Mouse (Mus musculus): ENCODE measurements around the gene Tnfrsf1a.
"Not testable (repeated sequence)": the region's sequence is repeated elsewhere in the genome, so short reads cannot be mapped to it uniquely, and the experiment has no call there.

Tnfrsf1a gene

DNA sequence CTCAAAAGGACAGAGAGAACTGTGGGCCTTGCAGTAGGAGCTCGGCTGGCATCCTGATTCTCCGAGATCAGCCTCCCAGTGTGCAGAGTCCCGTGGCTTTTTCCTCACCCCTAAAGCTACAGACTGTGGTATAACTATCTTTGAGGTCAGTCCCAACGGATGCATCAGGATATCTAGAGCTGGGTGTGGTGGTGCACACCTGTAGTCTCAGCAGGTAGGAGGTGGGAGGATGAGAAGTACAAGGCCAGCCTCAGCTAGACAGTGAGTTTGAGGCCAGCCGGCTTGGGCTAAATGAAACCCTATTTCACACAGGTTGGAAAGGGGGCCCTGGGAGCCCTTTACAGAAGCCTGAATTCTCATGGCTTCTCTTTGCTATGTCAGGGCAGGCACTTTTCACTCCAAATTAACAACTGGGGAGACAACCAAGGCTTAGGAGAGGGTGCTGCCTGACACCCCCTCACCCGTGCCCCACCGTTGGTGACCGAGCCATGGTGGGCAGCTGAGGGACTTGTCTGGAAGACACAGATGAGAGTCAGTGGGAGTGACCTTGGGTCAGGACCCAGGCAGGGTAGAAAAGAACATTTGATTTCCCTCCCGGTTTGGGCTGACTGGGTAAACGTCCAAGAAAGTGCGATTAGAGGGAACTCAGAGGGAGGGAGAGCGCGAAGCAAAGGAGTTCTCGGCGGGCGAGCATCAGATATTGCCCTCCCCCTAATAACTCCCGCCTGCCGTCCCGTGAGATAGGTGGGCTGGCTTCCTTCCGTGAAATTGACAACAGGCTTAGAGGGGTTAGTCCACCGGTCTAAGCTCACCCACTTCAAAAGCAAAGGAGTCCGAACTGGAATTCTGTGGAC lies at the start of gene Tnfrsf1a:
Gene Tnfrsf1a (plus strand): TSS at position 642 of the 854 bp plus-strand sequence.
- DNase-seq (ENCODE audit: low read depth, low spot score) = no peak

DNA sequence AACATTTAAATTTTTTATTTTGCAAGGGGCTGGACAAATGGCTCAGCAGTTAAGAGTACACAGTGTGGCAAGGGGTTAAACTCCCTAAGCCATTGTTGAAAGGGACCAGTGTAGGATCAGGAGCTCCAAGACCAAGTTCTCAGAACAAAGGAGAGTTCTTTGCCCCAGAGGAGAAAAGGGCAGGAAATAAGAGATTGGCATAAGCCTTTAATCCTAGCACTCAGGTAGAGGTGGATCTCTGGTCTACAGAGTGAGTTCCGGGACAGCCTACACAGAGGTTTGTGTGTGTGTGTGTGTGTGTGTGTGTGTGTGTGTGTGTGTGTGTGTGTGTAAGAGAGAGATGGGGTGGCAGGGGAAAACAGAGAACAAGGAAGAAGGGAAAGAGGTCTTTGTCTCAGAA lies 48.2 kb upstream of the Tnfrsf1a start:
- no peak for DNase-seq (ENCODE audit: low read depth, low spot score)

DNA sequence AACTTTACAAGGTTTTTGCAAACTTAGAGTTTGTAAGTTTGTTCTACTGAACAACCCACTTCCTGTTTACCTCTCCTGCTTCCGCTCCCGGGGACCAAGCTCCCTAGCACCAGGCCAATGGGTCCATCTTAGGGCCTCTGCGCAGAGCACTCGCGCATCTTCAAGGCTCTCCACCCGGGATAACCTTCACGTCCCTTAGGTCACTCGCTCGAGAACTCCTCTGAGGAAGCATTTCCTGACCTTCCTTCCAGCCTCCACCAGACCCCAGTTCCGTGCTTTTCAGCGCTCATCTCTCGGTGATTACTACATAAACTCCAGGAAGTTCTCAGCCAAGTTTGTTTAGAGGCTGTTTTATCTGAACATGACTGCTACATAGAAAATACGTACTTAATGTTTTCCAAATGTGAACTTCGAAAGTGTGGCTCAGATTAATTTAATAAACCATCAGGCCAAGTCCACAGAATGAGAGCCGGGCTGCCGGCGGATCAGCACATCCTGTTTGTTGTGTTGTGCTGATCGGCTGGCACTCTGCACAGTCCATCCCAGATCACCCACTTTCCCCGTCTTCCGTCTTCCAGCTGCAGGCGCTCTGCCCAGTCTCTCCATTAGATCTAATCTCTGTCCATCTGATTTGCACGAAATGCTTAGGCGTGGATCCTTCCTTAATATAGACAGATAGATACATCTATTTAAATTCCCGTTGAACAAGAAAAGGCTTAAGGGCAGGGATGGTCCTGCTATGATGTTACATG lies 46.8 kb upstream of the Tnfrsf1a start:
- no peak for DNase-seq (ENCODE audit: low read depth, low spot score)

DNA sequence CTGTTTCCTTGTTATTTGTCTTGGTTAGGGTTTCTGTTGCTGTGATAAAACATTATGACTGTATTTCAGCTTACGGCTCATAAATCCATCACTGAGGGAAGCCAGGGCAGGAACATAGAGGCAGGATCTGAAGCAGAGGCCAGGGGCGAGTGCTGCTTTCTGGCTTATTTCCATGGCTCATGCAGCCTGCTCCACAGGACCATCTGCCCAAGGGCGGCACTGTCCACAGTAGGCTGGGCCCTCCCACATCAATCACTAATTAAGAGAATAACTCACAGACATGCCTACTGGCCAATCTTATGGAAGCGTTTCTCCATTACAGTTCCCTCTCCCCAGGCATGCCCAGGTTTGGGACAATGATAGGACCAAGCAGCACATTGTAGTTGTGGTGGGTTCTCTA lies 45.9 kb upstream of the Tnfrsf1a start:
- DNase-seq (ENCODE audit: low read depth, low spot score) = no peak

DNA sequence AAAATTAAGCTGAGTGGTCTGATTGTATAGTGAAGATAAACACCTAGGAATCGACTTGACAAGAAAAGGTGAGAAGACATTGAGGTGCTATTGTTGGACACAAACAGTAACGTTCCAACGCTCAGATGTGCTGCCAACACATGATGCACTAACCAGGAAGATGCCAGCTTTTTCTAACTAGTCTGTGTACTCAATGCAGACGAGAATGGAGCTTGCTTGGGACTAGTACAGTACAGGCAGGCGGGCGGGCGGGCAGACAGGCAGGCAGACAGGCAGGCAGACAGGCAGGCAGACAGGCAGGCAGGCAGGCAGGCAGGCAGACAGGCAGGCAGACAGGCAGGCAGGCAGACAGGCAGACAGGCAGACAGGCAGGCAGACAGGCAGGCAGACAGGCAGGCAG lies 44.8 kb upstream of the Tnfrsf1a start:
- not testable (repeated sequence) for DNase-seq (ENCODE audit: low read depth, low spot score)

DNA sequence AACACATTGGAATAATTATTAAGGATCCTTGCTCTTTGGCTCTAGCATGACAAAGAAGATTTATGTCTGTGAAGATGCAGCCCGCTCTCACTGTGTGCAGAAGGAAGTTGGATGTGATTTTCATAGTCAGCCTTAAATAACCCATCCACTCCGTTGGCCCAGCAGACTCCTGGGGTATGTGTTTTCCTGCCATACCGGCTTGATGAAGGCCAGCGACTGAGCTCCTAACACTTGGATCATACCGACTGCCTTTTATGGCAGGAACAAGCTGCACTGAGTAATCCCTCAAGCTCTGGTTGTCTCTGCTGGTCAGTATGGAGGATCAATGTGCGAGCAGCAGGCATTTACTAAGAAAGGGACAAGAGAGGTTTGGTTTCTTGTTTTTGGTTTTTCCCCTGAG lies 43.7 kb upstream of the Tnfrsf1a start:
- no peak for DNase-seq (ENCODE audit: low read depth, low spot score)

DNA sequence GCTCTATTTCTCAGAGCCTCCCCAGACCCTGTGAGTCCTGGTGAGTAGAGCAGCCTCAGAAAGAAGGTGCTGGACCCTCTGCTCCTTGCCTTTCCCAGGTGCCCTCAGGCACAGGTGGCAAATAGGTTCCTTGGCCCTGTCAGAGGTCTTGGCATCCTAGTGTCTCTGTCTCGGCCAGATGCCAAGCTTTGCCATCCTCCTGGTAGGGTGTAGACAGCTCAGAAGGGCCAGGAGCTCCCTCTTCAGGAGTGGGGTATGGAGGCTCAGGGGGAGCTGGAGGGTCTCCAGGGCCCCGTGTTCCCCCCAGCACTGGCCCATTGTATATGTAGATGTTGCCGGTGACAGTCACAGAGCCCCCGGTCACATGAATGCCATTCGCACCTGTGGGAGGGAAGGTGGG lies 42.1 kb upstream of the Tnfrsf1a start:
- no peak for DNase-seq (ENCODE audit: low read depth, low spot score)

DNA sequence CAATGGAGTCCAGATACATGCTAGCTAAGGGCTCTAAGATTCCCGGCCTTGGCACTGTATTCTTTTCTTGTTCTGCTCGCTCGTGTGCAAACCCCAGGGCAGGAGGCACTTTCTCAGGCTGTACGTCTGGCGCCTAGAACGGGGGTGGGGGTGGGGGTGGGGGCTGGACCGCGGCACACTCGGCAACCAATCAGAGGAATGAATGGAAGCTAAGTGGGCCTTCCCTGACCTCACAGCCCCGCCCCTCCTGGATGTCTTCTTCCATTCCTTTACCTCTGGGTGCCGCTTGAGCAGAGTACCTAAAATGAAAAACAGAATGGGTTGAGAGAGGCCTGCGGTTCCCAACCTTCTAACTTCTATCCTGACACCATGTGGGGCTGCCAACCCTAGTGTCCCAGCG lies 40.2 kb upstream of the Tnfrsf1a start:
- DNase-seq (ENCODE audit: low read depth, low spot score) = no peak

DNA sequence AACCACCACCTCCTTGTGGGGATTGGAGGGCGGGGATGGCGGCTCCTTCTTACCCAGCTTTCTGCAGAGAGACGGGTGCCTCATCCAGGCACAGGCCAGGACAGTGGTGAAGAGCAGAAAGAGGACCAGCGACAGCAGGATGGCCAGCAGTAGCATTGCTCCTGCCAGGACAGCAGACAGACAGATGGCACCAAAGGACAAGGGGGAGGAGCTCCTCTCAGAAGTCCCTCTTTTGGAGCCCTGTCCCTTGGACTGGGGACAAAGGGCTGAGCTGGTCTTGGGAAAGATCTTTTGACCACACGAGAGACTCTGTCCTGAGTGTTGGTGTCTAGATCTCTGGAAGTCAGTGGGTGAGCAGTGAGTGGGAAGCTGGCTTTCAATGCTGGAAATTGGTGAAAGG lies 39.8 kb upstream of the Tnfrsf1a start:
- no peak for DNase-seq (ENCODE audit: low read depth, low spot score)

DNA sequence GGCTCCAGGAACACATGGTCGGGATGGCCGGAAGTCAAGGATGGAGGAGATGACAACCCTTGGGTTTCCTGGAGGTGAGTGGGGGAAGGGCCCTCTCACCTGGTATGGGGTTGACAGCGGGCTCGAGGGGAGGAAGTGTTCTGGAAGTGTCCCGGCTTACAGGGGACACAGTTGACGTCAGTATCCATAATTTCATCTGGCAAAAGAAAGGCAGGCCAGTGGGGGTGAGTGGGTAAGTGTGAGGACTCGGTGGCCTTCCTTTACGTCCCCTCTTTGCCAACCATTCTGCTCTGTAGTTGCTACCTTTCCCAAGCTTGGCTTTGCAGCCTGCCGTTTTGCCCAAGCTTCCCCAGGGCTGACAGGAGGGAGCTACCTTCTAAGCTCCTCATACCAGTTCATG lies 37.0 kb upstream of the Tnfrsf1a start:
- no peak for DNase-seq (ENCODE audit: low read depth, low spot score)

DNA sequence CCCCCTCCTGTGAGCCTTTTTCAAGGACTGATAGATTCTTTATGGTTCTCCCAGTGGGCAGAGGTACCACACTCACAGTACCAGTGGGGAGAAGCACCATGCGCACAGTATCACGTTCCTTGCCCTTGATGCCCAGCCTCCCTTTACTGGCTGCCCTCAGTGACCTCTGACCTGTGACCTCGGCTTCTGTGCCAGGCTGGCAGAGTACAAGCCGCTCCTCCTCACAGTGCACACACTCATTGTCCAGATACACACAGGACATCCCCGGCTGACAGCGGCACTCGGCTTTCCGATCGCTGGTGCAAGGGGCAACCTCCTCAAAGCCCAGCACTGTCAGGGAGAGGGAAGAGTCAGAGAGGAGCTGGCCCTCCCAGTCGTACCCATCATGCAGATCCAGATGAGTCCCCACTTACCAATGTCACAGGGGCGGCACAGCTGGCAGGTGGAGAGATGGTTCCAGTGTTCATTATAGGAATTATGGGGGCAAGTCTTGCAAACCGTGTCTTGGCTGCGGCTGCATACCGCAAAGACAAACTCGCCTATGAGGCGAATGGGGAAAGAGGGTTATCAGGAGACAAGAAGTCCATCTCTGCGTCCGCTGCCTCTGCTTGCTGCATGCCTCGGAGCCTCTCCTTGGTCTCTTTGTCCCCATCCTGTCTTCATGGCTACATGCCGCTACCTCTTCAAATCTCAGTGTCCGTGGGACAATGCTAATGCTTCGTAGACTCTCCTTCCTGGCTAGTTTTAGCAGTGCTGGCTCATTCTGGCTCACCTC lies 36.4 kb upstream of the Tnfrsf1a start:
- DNase-seq (ENCODE audit: low read depth, low spot score) = no peak

DNA sequence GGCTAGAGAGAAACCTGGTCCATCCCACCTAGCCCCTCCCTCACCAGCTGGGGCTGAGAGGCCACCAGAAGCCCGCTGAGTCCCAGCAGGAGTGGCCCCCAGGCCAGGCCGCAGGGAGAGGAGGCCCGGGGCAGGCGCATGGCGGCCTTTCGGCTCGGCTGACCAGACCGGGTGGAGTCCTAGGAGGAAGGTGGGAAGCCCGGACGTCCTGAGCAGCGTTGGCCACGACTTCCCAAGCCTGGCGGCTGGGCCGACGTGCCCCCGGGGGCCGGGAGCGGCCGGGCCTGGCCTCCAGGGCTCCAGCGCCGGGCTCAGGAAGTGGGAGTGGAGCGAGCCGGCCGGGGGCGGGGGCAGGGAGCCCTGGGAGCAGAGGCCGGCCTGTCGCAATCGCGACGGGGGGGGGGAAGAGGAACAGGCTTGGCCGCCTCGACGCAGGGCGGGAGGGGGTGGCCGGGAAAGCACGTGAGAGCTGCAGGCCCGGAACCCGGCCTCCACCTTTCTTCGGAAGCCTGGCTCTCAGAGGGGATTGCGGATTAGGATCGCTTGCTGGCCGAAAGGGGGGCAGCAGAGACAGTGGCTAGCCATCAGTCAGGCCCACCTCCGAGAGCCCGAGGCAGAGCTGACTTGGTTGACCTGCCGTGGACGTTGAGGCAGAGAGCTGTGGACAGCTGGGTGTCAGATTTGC lies 35.5 kb upstream of the Tnfrsf1a start, which contains the start of gene Ltbr:
Gene Ltbr (minus strand): TSS at position 340 of the 685 bp plus-strand sequence.
- peak; percentile 57 for DNase-seq (ENCODE audit: low read depth, low spot score)

DNA sequence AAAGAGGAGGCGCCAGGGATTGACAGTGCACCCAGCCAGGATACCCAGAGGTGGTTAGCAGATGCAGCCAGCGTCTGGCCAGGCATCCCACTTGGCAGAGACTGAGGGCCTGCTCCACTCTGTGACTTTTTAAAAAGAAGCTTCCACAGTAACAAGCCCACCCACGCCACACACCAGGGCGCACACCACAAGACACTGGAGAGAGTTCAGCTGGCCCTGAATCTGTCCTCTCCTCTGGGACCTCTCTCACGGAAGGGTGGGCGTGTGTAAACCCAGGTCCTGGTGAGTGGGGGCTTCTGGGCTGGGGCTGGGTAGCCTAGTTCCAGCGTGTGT lies 35.0 kb upstream of the Tnfrsf1a start:
- DNase-seq (ENCODE audit: low read depth, low spot score) = peak; percentile 7

DNA sequence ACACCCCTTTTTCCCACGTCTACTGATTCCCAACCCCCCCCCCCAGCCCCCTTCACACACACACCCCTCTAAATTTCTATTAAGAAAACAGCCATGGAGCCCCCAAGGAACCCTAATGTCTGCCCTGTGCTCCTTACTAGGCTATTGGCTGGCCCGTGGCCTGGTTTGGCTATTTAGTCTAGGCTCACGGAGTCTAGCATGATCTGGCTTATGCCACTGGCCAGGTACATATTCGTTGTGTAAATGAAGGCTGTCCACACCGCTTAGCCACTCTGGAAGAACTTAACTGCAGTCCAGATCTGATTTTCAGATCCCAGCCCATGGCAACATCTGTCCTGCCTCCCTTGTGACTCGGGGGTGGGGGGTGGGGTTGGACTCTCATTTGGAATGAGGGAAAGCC lies 34.4 kb upstream of the Tnfrsf1a start:
- no peak for DNase-seq (ENCODE audit: low read depth, low spot score)

DNA sequence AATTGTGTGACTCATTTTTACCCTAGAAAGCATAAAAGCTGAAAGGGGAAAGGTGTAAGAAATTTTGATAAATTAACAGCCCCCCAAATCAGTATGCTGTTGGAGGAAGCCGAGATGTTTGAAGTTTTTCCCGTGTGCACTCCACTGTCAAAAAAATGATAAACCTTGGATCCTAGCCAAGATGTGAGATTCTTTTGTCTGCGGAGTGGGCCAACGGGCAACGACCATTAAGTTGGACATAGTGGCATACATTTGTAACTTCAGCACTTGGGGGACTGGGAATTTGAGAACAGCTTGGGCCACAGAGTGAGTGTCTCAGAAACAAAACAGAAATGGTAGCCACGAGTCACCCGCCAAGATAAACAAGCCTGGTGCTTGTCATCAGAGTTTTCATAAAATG lies 32.1 kb upstream of the Tnfrsf1a start:
- no peak for DNase-seq (ENCODE audit: low read depth, low spot score)

DNA sequence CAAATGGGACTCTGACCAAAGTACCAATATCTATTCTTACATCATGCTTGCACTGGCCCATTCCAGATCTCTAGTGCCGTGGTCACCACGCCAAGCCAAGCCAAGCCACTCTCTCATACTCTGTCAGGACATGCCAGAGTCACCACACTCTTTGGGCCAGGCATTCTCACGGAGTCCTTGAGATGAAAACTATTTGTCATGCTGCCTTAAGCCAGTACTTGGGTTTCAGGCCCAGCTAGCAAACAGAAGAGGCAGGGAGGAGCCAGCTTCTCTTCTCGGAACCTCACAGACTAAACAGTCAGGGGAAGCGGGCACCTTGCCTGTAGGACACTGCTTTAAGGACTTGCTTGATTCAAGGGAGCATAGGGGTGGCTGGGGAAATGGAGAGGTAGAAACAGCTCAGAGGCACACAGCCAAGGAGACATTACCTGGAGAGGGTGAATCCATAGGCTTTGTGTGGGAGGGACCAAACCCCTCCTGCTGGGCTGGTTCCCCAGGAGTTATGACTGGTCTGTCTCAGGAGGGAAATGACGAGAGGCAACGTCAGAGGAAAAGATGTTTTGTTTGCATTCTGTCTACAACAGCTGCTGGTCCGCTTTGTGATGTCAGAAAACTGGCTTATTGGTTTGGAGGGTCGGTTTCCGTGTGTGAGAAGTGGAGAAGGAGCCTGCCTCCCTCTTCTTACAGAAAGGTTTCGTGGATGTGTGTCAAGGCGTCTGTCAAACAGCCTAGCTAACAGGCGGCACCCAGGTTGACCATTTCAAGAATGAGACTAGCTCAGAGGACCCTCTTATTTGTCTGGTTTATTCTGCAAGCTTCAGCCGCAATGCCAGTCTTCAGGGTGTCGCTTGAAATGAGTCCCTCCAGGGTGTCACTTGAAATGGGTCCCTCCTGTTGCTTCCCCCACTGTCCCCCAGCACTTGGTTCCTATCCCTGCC lies 29.9 kb upstream of the Tnfrsf1a start:
- no peak for DNase-seq (ENCODE audit: low read depth, low spot score)

DNA sequence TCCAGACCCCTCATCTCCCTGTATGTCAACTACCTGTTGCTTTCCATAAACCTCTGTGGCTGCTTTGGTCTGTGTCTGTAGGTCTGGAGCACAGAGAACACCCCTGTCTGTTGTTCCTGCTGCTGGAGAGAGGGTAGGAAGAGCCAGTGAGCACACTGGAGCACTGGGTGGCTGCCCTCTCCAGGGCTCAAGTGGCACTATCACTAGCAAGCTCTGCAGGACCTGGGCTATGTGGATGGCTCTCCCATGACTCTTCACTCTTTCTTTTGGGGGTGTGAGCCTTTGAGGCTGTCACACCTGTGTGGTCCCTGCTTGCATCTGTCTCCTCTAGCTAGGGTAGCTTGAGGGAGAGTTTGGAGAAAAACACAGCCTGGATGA lies 29.3 kb upstream of the Tnfrsf1a start:
- DNase-seq (ENCODE audit: low read depth, low spot score) = no peak

DNA sequence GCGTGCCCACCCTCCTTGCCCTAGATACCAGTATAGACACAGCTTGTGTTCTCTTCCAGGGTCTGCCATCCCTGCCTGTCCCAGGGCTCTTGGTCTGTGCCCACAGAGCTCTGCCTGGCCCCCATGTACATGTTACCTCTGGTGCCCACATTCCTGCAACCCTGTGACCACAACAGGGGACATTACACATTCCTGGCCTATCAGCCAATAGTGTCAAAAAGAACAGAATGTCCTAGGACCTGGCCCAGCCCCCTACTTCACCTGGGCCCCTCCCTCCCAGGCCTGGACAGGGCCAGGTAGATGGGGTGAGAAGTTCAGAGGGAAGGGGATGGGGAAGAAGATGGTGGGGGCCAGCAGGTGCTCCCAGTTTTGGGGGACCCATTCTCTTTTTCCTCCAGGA lies 28.8 kb upstream of the Tnfrsf1a start, which contains the start of gene Scnn1a:
Gene Scnn1a (plus strand): TSS at position 337 of the 400 bp plus-strand sequence.
- no peak for DNase-seq (ENCODE audit: low read depth, low spot score)

DNA sequence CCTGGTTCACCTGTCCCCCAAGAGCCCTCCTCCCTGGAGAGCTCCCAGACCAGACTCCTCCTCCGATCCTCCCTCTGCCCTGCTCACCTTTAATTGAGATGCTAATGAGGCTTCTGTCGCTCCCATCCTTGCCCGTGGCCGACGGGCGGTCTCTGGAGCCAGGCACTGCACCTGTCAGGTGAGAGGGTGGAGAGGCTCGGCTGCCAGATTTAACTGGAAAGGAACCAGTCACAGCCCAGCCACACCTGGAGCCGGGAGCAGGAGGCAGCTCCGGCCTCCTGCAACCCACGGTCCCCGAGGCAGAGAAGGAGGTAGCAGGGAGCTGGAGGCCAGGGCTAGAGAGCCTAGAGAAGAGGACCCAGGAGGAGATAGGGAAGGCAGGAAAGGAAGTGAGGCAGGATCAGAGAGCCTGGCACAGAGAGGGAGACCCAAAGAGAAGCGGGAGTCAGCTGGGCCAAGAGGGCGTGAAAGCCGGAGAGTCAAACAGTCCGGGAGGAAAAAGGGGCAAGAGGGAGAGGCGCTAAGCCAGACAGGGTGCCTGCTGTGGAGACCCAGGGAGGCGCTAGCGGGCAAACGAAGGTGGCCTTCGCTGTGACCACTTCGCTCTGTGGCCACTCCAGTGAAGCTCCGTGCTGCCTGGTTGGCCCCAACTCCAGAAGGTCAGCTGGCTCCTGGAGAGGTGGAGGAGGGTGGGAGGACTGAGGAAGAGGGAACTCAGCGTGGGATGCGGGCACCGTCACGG lies 27.9 kb upstream of the Tnfrsf1a start:
- no peak for DNase-seq (ENCODE audit: low read depth, low spot score)

DNA sequence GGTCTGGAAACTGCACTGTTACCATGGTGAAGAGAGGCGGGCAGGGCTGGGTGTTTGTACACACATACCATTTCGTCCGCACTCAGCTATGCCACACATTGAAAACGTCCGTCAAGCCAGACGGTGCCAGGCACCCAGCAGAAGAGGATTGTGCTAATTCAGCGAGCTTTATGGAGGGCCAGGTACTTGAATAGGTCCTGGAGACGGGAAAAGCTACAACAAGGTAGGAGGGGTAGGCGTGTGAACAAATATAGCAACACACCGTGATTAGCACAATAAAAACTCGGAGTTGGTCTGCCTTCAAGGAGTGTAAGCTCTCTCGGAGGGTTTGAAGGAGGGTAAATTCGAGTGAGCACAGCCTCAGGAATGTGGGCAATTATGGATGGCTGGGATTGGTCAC lies 26.4 kb upstream of the Tnfrsf1a start:
- DNase-seq (ENCODE audit: low read depth, low spot score) = peak; percentile 30

Measured in brain, adult 2 months (tissue).